Mouse (Mus musculus) E14TG2a.4 (cell line): ENCODE data around the gene Cic.

Experiments used
- CTCF ChIP-seq: conservative IDR thresholded peaks from 2 replicates; pipeline ENCODE4 v1.5.1; 2014; ENCODE audit warnings: low read length
- POU5F1 ChIP-seq: IDR thresholded peaks from 2 replicates; pipeline ENCODE4 v1.6.1; 2014; ENCODE audit warnings: low read length, borderline replicate concordance

- TF ChIP-seq CTCF = peak; percentile 74
- TF ChIP-seq POU5F1 = no peak
Observed at GRCm38 (mm10) chr7:25333596-25334307, 66.2 kb downstream of the Cic start.
